Mouse (Mus musculus) hindbrain, embryonic 16.5 days (tissue): ENCODE data around the gene Trpv4. TPM values are rescaled to one million over a fixed set of nuclear protein-coding genes. Genes with fewer than 3 reads are reported as not detected.
A peak's percentile ranks its signal among the peaks of the same experiment; 100 is the strongest.

Source experiments
- ATAC-seq: fragments of 200-750 bp; cut with Nextera tagmentation; 2 replicates; pipeline ENCODE4 v1.8.0; 2017; ENCODE audit warnings: moderate TSS enrichment, moderate library complexity
- H3K27ac ChIP-seq: fragments of 300-500 bp; sonication (generic); 2 replicates; pipeline ENCODE4 v1.5.1; 2014; ENCODE audit warnings: low read depth, mild to moderate bottlenecking, control low read depth, low read length, moderate library complexity
- H3K27me3 ChIP-seq: fragments of 300-500 bp; sonication (generic); replicated peaks from 2 replicates; pipeline ENCODE4 v1.6.1; 2014; ENCODE audit warnings: low read length; ENCODE audit not compliant: control insufficient read depth, insufficient read depth
- H3K36me3 ChIP-seq: fragments of 300-500 bp; sonication (generic); 2 replicates; pipeline ENCODE4 v1.6.1; 2014; ENCODE audit warnings: mild to moderate bottlenecking, low read length, moderate library complexity, mixed read lengths; ENCODE audit not compliant: control insufficient read depth, insufficient read depth
- H3K4me1 ChIP-seq: fragments of 300-500 bp; sonication (generic); 2 replicates; pipeline ENCODE4 v1.6.1; 2014; ENCODE audit warnings: low read depth, low read length; ENCODE audit not compliant: control insufficient read depth, insufficient read depth
- H3K4me2 ChIP-seq: fragments of 300-500 bp; sonication (generic); 2 replicates; pipeline ENCODE4 v1.6.1; 2014; ENCODE audit warnings: mild to moderate bottlenecking, low read length, control low read depth, moderate library complexity
- H3K4me3 ChIP-seq: fragments of 300-500 bp; sonication (generic); 2 replicates; pipeline ENCODE4 v1.5.1; 2014; ENCODE audit warnings: mild to moderate bottlenecking, low read length, control low read depth, moderate library complexity
- H3K9ac ChIP-seq: fragments of 300-500 bp; sonication (generic); 2 replicates; pipeline ENCODE4 v1.6.1; 2014; ENCODE audit warnings: low read depth, mild to moderate bottlenecking, control low read depth, low read length, moderate library complexity
- H3K9me3 ChIP-seq: fragments of 300-500 bp; sonication (generic); 2 replicates; pipeline ENCODE4 v1.6.1; 2014; ENCODE audit warnings: mild to moderate bottlenecking, low read length, moderate library complexity; ENCODE audit not compliant: control insufficient read depth
- WGBS: fragments of 180-500 bp; shearing (Covaris S2); extraction: QIAGEN DNeasy Blood & Tissue Kit; methylation state at CpG from one replicate; pipeline ENCODE4 v1.1.7; 2014; 5-methylcytosine and 5-hydroxymethylcytosine counted together
- polyA plus RNA-seq: library from polyadenylated mRNA; unstranded; fragments of >200 nt; fragmentation: Nextera tagmentation; extraction: Ambion mirVana; gene quantifications from 2 replicates; pipeline ENCODE4 v1.2.1, GENCODE M21; 2015

The Trpv4 gene
- 2.3 and 3.0 TPM in 2 replicates for polyA plus RNA-seq

DNA sequence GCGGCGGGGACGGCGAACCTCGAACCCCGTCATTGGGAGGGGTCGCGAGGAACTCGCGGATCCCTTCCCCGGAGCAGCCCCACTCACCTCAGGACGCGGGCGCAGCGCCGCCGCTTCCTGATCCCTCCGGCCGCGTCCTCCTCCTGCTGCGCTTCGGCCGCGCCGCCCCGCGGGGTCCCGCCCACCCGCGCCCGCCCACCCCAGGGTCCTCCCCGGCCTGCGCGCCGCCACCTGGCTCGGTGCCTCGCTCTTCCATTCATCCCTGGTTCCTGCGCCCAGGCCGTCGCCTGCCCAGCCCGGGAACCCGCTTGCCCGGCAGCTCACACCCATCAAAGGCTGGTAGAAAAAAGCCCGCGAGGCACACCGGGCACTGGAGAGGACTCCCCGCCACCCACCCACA lies at the start of gene Trpv4:
TSS of gene Trpv4 (minus strand) at position 167 of the 400 bp plus-strand sequence.
- WGBS = 2% methylated on average over 9 of the region's 47 CpGs
- peak within 1 kb of the TSS; percentile 50 for H3K4me3 ChIP-seq
- peaks cover 12% of the 10 kb centered on the region for H3K4me1 ChIP-seq
- H3K27ac ChIP-seq = no peak within 1 kb of the TSS
- peak; percentile 62 for ATAC-seq
- H3K4me2 ChIP-seq = peak within 1 kb of the TSS; percentile 91
- no peaks in the 10 kb centered on the region for H3K36me3 ChIP-seq
- H3K27me3 ChIP-seq = peaks cover 28% of the 10 kb centered on the region
- peak within 1 kb of the TSS; percentile 61 for H3K9ac ChIP-seq
- no peaks in the 10 kb centered on the region for H3K9me3 ChIP-seq

DNA sequence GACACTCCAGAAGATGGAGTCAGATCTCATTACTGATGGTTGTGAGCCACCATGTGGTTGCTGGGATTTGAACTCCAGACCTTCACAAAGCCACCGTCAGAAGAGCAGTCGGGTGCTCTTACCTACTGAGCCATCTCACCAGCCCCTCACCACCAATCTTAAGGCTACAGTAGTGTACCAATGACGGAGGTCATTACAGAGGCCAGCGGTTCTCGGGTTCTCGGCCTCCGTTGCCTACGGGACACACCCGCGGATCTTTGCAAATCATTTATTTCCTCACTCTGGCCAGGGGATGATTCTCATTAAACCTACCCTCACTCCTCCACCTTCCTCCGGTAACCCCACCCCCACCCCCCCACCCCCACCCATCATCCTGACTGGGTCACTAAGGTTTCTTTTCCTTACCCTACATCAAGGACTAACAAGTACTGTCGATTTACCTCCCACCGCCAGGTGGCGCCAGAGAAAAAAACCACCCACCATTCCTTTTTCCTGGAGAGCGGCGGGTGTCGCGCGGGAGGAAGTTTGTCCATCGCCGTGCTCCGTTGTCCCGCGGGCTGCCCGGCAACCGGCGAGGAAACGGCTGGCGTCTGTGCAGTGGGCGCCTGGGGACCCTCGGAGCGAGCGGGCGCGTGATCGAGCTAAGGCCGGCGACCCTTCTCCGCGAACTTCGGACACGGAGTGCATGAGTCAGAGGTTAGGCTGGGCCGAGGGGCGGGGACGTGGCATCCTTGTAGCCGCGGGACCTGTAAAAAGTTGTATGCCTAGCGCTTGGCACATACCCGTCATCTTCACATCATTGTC lies 49.2 kb upstream of the Trpv4 start, which contains the start of gene Tchp:
TSS of gene Tchp (plus strand) at position 496 of the 804 bp plus-strand sequence.
- Histone ChIP-seq H3K9me3 (no peaks in the 10 kb centered on the region), H3K27ac (peak within 1 kb of the TSS; percentile 39; the same call in 1 of the 2 replicates), H3K9ac (peak within 1 kb of the TSS; percentile 88), H3K4me1 (peaks cover 7% of the 10 kb centered on the region), H3K4me2 (peak within 1 kb of the TSS; percentile 85), H3K4me3 (peak within 1 kb of the TSS; percentile 95), H3K27me3 (no peaks in the 10 kb centered on the region), H3K36me3 (peaks cover 5% of the 10 kb centered on the region; the same call in 1 of the 2 replicates)
- 2% methylated on average over 47 of the region's 49 CpGs for WGBS
- peak; percentile 91 for ATAC-seq

DNA sequence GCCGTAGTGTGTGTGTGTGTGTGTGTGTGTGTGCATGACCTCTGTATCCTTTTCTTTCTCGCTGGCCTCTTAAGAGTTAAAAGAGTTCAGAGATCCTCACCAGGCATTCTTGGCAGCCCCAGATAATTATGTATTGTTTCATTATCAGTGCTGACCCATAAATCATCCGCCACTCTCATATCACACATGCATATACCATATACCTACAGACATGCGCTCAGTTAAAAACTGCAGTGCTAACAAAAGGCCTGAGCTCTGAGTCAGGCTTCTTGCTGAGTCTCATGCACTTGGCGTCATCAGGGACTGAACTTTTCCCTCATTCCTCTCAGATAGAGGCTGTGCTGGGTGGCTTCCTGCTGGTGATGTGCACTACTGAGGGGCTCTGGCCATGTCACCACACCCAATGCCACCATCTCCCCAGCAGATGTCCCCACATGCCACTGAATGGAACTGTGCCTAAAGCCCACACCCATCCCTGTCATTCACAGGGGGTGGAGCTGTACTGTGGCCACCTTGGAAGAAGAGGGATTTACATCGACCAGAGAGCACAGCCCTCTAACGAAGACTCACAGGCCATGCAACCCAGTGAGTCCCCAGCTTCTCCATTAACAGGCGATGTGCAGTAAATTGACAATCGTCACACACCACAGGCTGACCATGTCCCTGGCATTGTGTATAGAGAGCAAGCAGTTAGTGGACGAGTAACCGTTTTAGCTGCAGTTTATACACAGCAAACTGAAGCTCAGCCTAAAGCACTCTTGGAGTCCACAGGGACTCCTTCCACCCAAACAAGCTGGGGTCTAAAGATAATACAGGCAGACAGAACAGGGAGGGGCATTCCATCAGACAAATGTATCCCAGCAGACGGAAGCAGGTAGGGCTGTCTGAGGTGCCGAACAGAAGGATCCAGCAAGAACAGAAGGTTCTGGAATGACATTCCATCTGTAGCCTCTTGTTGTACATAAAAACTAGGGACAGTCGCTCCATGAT lies 44.5 kb upstream of the Trpv4 start:
- no peaks in the 10 kb centered on the region for H3K27me3 ChIP-seq
- H3K36me3 ChIP-seq = no peaks in the 10 kb centered on the region
- H3K27ac ChIP-seq = no peak overlapping the region
- 64% methylated on average over 14 of the region's 14 CpGs for WGBS
- H3K9me3 ChIP-seq = no peaks in the 10 kb centered on the region
- 0 out of 2 replicates have a peak, but pooled peaks have one; percentile 19 for ATAC-seq
- H3K4me2 ChIP-seq = no peak overlapping the region
- H3K4me1 ChIP-seq = no peaks in the 10 kb centered on the region
- no peak overlapping the region for H3K4me3 ChIP-seq
- H3K9ac ChIP-seq = 0 out of 2 replicates have a peak overlapping the region, but pooled peaks have one; percentile 9

DNA sequence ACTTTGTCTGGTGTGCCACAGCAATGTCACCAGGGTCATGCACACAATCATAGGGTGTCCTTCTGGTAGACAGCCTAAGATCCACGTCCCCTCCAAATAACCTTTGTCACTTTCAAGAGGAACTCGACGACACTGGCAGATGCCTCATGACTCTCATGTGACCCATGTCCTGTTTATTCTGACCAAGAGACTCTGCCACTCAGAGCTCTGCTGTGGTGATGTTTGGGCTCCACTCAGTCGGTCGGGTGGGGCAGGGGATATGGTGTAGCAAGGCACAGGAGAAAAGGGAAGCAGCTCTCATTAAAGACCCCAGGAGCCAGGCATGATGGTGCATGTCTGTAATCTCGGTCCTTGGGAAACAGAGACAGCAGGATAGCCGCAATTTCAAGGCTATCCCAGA lies 40.8 kb upstream of the Trpv4 start:
- 0 out of 2 replicates have a peak, but pooled peaks have one; percentile 3 for ATAC-seq
- Histone ChIP-seq H3K27ac (no peak overlapping the region), H3K27me3 (no peaks in the 10 kb centered on the region), H3K36me3 (no peaks in the 10 kb centered on the region), H3K4me1 (no peaks in the 10 kb centered on the region), H3K4me3 (no peak overlapping the region), H3K4me2 (no peak overlapping the region), H3K9me3 (no peaks in the 10 kb centered on the region), H3K9ac (no peak overlapping the region)
- 66% methylated on average over 7 of the region's 7 CpGs for WGBS

DNA sequence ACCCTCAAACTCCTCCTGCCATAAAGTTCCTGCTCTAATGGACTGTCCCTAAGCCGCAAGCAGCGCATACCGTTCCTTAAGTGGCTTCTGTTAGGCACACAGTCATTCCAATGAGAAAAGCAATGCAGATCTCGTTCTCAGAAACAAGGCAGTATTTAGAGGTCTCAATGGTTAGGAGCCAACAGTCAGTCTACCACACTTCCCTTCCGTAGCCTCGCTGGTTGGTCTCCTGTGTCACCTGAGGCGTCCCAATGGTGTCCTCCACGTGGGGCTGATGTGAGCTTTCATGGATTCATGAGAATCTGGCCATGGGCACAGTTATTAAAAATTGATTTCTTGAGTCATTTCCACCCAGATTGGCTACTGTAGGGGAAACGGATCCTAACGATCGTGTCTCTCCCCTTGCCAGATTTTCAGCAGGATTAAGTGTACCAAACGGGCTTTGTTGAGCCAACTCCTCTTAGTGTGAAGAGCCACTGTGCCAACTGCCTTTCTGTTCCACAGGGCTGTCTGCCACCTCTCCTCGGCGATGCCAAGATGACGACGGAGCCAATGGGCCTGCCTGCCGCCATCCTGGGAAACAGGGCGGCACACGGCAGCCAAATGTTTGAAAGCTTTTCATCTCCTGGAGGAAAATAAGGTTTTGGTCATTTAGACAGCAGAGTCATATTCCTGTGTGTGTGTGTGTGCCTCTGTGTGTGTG lies 40.0 kb upstream of the Trpv4 start:
- ATAC-seq = peak; percentile 88

DNA sequence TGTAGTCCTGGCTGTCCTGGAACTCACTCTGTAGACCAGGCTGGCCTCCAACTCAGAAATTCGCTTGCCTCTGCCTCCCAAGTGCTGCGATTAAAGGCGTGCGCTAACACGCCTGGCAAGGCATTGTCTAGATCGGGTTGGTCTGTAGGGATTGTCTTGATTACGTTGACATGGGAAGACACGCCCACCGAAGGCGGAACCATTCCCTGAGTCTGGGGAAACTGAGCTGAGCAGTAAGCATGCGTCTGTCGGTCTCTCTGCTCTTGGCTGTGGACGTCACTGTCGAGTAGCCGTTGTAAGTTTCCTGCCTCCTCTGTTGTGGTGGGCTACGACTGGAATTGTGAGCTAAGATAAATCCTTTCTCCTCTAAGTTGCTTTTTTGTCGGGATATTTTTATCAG lies 38.7 kb upstream of the Trpv4 start:
- H3K4me1 ChIP-seq = no peaks in the 10 kb centered on the region
- H3K36me3 ChIP-seq = no peaks in the 10 kb centered on the region
- no peak overlapping the region for H3K4me3 ChIP-seq
- ATAC-seq = no peak
- 90% methylated on average over 17 of the region's 17 CpGs for WGBS
- no peaks in the 10 kb centered on the region for H3K27me3 ChIP-seq
- H3K9ac ChIP-seq = no peak overlapping the region
- H3K9me3 ChIP-seq = no peaks in the 10 kb centered on the region
- no peak overlapping the region for H3K4me2 ChIP-seq
- H3K27ac ChIP-seq = no peak overlapping the region

More for the DNA sequence above, 40.0 kb upstream of the Trpv4 start:
- Histone ChIP-seq H3K4me3 (no peak overlapping the region), H3K27ac (peak overlapping the region; percentile 24; the same call in 1 of the 2 replicates), H3K9ac (no peak overlapping the region), H3K9me3 (no peaks in the 10 kb centered on the region), H3K4me1 (no peaks in the 10 kb centered on the region), H3K36me3 (no peaks in the 10 kb centered on the region), H3K4me2 (no peak overlapping the region), H3K27me3 (no peaks in the 10 kb centered on the region)
- 68% methylated on average over 19 of the region's 19 CpGs for WGBS

DNA sequence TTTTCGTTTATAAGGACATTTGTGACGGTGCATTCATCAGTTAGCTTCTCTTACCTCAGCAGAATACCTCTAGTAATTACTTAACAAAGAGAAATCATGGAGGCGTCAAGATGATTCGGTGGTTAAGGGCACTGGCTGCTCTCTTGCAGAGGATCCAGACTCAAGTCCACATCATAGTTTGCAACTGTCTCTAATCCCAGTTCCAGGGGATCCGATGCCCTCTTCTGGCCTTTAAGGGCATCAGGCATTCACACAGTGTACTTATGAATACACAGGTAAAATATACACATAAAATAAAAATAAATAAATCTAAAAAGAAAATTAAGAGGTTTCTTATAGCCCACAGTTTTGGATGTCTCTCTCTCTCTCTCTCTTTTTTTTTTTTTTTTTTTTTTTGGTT lies 37.6 kb upstream of the Trpv4 start:
- H3K27ac ChIP-seq = no peak overlapping the region
- no peaks in the 10 kb centered on the region for H3K36me3 ChIP-seq
- 65% methylated on average over 5 of the region's 5 CpGs for WGBS
- no peaks in the 10 kb centered on the region for H3K27me3 ChIP-seq
- no peak overlapping the region for H3K4me2 ChIP-seq
- ATAC-seq = no peak
- peaks cover 3% of the 10 kb centered on the region for H3K4me1 ChIP-seq
- no peaks in the 10 kb centered on the region for H3K9me3 ChIP-seq
- no peak overlapping the region for H3K4me3 ChIP-seq
- H3K9ac ChIP-seq = no peak overlapping the region

DNA sequence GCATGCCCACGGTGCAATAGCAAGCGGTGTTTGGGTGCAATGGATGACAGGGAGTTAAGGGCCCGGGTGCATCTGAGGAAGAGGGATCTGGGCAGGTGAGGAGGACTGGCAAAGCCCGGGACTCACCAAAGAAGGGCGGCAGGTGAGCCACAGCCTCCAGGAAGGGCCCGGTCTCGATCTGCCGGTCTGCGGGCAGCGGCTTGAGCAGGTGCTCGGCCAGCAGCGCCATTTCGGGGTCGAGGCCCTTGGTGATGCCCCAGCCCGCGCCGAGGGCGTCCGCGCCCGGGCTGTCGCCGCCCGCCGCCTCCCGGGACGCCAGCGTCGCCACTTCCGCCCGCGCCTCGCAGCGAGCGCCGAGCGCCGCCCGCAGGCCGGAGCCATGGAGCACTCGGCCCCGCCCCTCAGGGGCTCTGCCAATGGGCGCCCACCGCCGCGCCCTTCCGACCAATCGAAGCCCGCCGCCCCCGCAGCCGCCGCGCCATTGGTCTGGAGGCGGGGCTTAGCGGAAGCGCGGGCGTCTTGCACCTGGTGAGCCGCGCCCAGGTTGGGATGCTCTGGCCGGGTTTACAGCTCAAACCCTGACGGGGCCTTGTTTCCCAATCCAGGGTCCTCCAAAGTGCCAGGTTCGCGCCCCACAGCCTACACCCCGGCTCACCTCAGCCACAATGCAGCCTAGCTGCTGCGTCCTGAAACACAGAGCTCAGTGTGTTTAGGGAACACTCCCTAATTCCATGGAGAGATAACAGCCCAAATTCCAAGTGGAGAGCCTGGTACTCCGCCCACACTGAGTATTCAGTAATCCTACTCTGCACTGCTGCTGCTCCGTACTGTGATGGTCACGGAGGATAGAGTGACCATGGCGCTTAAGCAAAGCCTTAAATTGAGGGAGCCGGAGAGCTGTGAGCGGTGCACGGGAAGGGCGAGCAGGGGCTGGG lies 32.7 kb upstream of the Trpv4 start, which contains the start of gene Gltp:
TSS of gene Gltp (minus strand) at position 352 of the 935 bp plus-strand sequence.
- no peak within 1 kb of the TSS for H3K27ac ChIP-seq
- 5% methylated on average over 56 of the region's 75 CpGs for WGBS
- peak; percentile 99 for ATAC-seq
- peak within 1 kb of the TSS; percentile 66 for H3K4me3 ChIP-seq
- no peaks in the 10 kb centered on the region for H3K9me3 ChIP-seq
- peak within 1 kb of the TSS; percentile 82 for H3K4me2 ChIP-seq
- no peaks in the 10 kb centered on the region for H3K36me3 ChIP-seq
- no peaks in the 10 kb centered on the region for H3K27me3 ChIP-seq
- peak within 1 kb of the TSS; percentile 91 for H3K9ac ChIP-seq
- H3K4me1 ChIP-seq = peaks cover 18% of the 10 kb centered on the region
